42 mouse cellular contexts compared by ENCODE assay signal in the genomic region with DNA sequence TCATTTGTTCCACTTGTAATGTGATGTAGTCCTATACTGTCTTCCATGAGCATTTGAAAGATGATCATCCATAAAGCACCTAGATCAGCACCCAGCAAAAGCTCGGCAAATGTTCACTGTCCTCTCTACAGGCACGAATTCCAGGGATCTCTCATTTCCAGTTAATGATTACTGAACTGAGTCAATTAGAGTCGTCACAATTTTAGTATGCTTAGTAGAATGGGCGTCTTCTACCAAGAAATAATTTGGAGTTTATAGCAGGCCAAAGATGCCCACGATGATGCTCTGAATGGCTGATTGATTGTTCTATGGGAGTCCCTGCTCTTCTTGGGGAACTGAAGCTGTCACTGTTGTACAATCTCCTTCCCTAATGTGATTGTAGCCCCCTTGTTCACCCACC. TPM values are rescaled to one million over a fixed set of nuclear protein-coding genes. Genes with fewer than 3 reads are reported as not detected.
"Had no signal": no experiment of that assay in that cellular context is flagged by ENCODE, and none has a peak within 500 bp of the region (broad histone marks: within the 10 kb centered on the region; RNA-seq: fewer than 3 reads in every experiment).

No protein-coding gene starts in this region.

RNA-seq across cellular contexts. Expression of a gene that starts 20.1 kb away (rescaled TPM):
- total RNA-seq: heart, adult 2 months; heart, postnatal 14 days; heart, postnatal 36 days; heart, postnatal 4 days; hematopoietic stem cell, adult 5-6 weeks; hindbrain, postnatal 0 days; layer of hippocampus, adult 18-20 months; layer of hippocampus, adult 2 months; layer of hippocampus, adult 8-10 months; layer of hippocampus, postnatal 10 days; layer of hippocampus, postnatal 14 days; layer of hippocampus, postnatal 25 days; layer of hippocampus, postnatal 36 days; left cerebral cortex, adult 18-20 months had no signal
- polyA plus RNA-seq: heart, adult 2 months; heart, embryonic 10.5 days; heart, embryonic 11.5 days; heart, embryonic 12.5 days; heart, embryonic 13.5 days; hindbrain, embryonic 10.5 days; hindbrain, embryonic 11.5 days; hindbrain, embryonic 12.5 days; hindbrain, embryonic 13.5 days; hindbrain, embryonic 14.5 days; hindbrain, embryonic 15.5 days; hindbrain, embryonic 16.5 days; hindbrain, postnatal 0 days; inflammation-experienced regulatory T-cells, adult 6 months; intestine, embryonic 14.5 days; intestine, embryonic 15.5 days; intestine, embryonic 16.5 days; intestine, postnatal 0 days; kidney, embryonic 14.5 days; kidney, embryonic 15.5 days; kidney, embryonic 16.5 days; kidney, postnatal 0 days; large intestine, adult 2 months had no signal

RNA-seq across cellular contexts. Expression of a gene that starts 27.9 kb away (rescaled TPM):
- total RNA-seq: heart, adult 2 months; heart, adult 8-10 months; heart, postnatal 10 days; heart, postnatal 14 days; heart, postnatal 25 days; heart, postnatal 36 days; heart, postnatal 4 days; hematopoietic stem cell, adult 5-6 weeks; layer of hippocampus, adult 18-20 months; layer of hippocampus, adult 2 months; layer of hippocampus, adult 8-10 months; layer of hippocampus, postnatal 10 days; layer of hippocampus, postnatal 14 days; layer of hippocampus, postnatal 25 days; layer of hippocampus, postnatal 36 days; left cerebral cortex, adult 18-20 months had no signal
- polyA plus RNA-seq: heart, adult 2 months; heart, embryonic 10.5 days; heart, embryonic 11.5 days; heart, embryonic 12.5 days; heart, embryonic 13.5 days; heart, embryonic 14.5 days; heart, embryonic 15.5 days; heart, embryonic 16.5 days; heart, postnatal 0 days; hindbrain, embryonic 10.5 days; hindbrain, embryonic 11.5 days; hindbrain, embryonic 12.5 days; hindbrain, embryonic 13.5 days; hindbrain, embryonic 14.5 days; hindbrain, embryonic 16.5 days; inflammation-experienced regulatory T-cells, adult 6 months; intestine, embryonic 14.5 days; intestine, embryonic 15.5 days; intestine, embryonic 16.5 days; intestine, postnatal 0 days; kidney, embryonic 14.5 days; kidney, embryonic 15.5 days; kidney, embryonic 16.5 days; kidney, postnatal 0 days; large intestine, adult 2 months had no signal

RNA-seq across cellular contexts. Expression of a gene that starts 55.3 kb away (rescaled TPM):
- total RNA-seq: heart, adult 2 months; heart, postnatal 10 days; heart, postnatal 14 days; heart, postnatal 25 days; heart, postnatal 36 days; heart, postnatal 4 days; hematopoietic stem cell, adult 5-6 weeks; hindbrain, postnatal 0 days; layer of hippocampus, adult 18-20 months; layer of hippocampus, adult 2 months; layer of hippocampus, adult 8-10 months; layer of hippocampus, postnatal 10 days; layer of hippocampus, postnatal 14 days; layer of hippocampus, postnatal 25 days; layer of hippocampus, postnatal 36 days; left cerebral cortex, adult 18-20 months had no signal
- polyA plus RNA-seq: heart, adult 2 months; heart, embryonic 10.5 days; heart, embryonic 11.5 days; heart, embryonic 12.5 days; heart, embryonic 13.5 days; heart, embryonic 14.5 days; heart, embryonic 15.5 days; heart, embryonic 16.5 days; heart, postnatal 0 days; hindbrain, embryonic 10.5 days; hindbrain, embryonic 11.5 days; hindbrain, embryonic 12.5 days; hindbrain, embryonic 13.5 days; hindbrain, embryonic 14.5 days; hindbrain, embryonic 15.5 days; hindbrain, embryonic 16.5 days; hindbrain, postnatal 0 days; inflammation-experienced regulatory T-cells, adult 6 months; intestine, embryonic 14.5 days; intestine, embryonic 15.5 days; intestine, embryonic 16.5 days; intestine, postnatal 0 days; kidney, embryonic 14.5 days; kidney, embryonic 15.5 days; kidney, embryonic 16.5 days; kidney, postnatal 0 days; large intestine, adult 2 months had no signal
